Mouse (Mus musculus) G1E (cell line): Measurements from ENCODE around the gene AI661453.

Experiments
- CTCF ChIP-seq: IDR thresholded peaks from 2 replicates; pipeline ENCODE4 v1.5.1; 2012; ENCODE audit warnings: low read depth, low read length, inconsistent platforms, mixed read lengths
- GATA1 ChIP-seq: IDR thresholded peaks from 2 replicates; pipeline ENCODE4 v1.6.1; 2012; ENCODE audit warnings: borderline replicate concordance, low read length, inconsistent platforms, mixed read lengths
- POLR2AphosphoS5 ChIP-seq: IDR thresholded peaks from 2 replicates; pipeline ENCODE4 v1.6.1; 2012; ENCODE audit warnings: low read depth, low read length, inconsistent platforms; ENCODE audit not compliant: insufficient replicate concordance

DNA sequence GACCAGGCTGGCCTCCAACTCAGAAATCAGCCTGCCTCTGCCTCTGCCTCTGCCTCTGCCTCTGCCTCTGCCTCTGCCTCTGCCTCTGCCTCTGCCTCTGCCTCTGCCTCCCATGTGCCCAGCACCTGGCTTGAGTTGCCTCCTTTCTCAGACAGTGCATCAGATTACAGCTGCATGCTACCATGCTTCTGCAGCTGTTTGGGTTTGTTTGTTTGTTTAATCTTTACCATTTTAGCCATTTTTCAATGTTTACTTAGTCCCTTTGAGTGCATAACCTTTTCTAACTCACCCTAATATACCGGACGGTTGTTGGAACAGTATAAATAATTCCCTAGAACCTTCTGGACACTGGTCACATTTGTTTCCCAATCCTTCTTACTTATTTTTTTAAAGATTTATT lies 22.5 kb downstream of the AI661453 start:
- TF ChIP-seq CTCF = no peak
- TF ChIP-seq POLR2AphosphoS5 = no peak
- no peak for TF ChIP-seq GATA1
